Mouse (Mus musculus): ENCODE data around the gene Mns1. TPM values are rescaled to one million over a fixed set of nuclear protein-coding genes. Genes with fewer than 3 reads are reported as not detected.
"Not testable (repeated sequence)": the region's sequence is repeated elsewhere in the genome, so short reads cannot be mapped to it uniquely, and the experiment has no call there.

The Mns1 gene
- polyA plus RNA-seq, 1 experiment from 2014 or later = 33.6 TPM

DNA sequence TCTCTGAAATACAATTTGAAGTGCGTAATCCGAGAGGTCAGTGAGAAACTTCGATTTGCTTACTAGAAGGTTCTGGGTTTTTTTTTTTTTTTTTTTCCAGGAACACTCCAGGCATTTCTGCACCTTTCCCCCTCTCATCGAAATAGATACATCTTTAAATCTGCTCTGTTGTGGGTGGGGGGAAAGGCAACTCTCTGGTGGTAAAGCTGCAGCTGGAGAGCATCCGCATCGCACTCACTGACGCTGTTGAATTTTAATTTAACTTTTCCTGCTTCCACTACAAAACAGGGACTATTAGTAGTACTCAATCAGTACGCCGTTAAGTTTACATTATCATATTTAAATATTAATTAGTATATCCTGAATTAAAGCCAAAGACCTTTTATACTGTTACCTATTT lies 938 bp downstream of the Mns1 start:
- peak overlapping the region; percentile 76 for H3K27ac ChIP-seq
- H3K4me2 ChIP-seq = peak overlapping the region; percentile 92
- H3K36me3 ChIP-seq = peaks cover 11% of the 10 kb centered on the region; the same call in 1 of the 2 replicates
- H3K4me1 ChIP-seq = peaks cover 13% of the 10 kb centered on the region
- peak overlapping the region; percentile 55 for H3K9ac ChIP-seq
- ATAC-seq (replicated peaks; ENCODE audit: low FRiP score) = no peak
- H3K4me3 ChIP-seq (replicated peaks) = peak overlapping the region; percentile 73
- 2% methylated on average over 9 of the region's 9 CpGs for WGBS
- H3K9me3 ChIP-seq (replicated peaks) = no peaks in the 10 kb centered on the region
- 0 out of 2 replicates have a peak, but pooled peaks cover 3% of the 10 kb centered on the region for H3K27me3 ChIP-seq

DNA sequence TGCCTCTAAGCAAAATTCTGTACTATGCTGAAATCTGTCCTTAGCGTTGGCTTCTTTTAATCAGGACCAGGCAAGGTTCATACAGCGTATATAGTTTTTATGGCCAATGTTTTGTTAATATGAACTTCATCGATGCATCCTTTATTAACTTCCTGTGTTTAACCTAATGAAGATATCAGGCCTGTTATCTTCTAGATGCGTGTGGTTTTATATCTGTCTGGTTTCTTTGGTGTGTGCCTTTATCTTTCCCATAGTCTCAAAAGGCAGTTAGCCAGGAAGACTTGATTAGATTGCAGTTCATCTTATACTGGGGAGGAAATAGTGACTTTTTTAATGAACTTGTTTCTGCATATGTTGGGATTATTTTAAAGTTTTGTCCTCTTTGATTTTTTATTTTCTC lies 2.5 kb downstream of the Mns1 start:
- peaks cover 18% of the 10 kb centered on the region for H3K36me3 ChIP-seq
- H3K4me2 ChIP-seq = no peak overlapping the region
- no peak for ATAC-seq (replicated peaks; ENCODE audit: low FRiP score)
- H3K4me3 ChIP-seq (replicated peaks) = no peak overlapping the region
- H3K27me3 ChIP-seq = no peaks in the 10 kb centered on the region
- H3K9ac ChIP-seq = no peak overlapping the region
- 94% methylated on average over 4 of the region's 4 CpGs for WGBS
- peaks cover 13% of the 10 kb centered on the region for H3K4me1 ChIP-seq
- no peak overlapping the region for H3K27ac ChIP-seq
- H3K9me3 ChIP-seq (replicated peaks) = no peaks in the 10 kb centered on the region

DNA sequence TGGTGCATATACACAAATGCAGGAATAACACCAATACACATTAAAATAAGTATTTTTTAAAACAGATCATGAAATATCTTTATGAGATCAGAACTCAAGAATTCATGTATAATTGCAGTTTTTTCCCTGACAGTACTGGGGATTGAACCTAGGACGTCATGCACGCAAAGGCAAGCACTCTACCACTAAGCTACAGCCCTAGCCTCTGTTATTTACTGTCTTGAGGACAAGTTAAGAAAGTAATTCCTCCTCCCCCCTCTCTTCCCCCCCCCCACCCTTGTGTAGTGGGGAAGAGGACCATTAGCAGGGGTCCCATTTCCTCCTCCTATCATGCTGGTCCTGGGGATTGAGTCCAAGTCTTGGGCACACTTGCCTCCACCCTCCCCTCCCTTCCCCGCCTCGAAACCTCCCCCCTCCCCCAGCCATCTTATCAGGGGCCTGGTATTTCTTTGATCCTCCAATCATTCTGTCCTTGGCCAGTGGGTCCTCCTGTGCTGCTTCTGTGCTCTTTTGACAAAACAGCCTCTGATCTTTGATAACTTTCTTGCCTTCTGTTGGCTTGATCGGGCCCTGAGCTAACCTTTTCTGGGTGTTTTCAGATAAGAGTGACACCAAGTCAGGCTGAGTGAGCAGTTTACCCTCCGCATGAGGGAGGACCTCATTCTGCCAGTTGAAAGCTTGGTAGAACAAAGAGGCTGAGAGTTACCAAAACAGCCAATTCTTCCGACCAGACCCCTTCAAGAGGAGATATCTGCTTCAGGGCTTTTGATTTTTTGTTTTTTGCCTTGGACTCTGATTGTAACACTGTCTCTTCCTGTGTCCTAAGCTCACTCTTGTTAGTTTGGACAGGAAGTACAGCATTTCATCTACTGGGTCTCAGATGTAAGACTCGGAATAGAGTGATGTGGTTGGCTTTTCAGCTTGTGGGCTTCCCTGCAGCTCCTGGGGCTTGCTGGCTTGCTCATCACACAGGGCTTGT lies 3.4 kb downstream of the Mns1 start:
- no peak overlapping the region for H3K4me2 ChIP-seq
- WGBS = 74% methylated on average over 8 of the region's 8 CpGs
- no peaks in the 10 kb centered on the region for H3K9me3 ChIP-seq (replicated peaks)
- H3K9ac ChIP-seq = no peak overlapping the region
- H3K4me3 ChIP-seq (replicated peaks) = no peak overlapping the region
- H3K27me3 ChIP-seq = no peaks in the 10 kb centered on the region
- H3K27ac ChIP-seq = no peak overlapping the region
- peaks cover 27% of the 10 kb centered on the region for H3K36me3 ChIP-seq
- no peak for ATAC-seq (replicated peaks; ENCODE audit: low FRiP score)
- peaks cover 13% of the 10 kb centered on the region for H3K4me1 ChIP-seq

DNA sequence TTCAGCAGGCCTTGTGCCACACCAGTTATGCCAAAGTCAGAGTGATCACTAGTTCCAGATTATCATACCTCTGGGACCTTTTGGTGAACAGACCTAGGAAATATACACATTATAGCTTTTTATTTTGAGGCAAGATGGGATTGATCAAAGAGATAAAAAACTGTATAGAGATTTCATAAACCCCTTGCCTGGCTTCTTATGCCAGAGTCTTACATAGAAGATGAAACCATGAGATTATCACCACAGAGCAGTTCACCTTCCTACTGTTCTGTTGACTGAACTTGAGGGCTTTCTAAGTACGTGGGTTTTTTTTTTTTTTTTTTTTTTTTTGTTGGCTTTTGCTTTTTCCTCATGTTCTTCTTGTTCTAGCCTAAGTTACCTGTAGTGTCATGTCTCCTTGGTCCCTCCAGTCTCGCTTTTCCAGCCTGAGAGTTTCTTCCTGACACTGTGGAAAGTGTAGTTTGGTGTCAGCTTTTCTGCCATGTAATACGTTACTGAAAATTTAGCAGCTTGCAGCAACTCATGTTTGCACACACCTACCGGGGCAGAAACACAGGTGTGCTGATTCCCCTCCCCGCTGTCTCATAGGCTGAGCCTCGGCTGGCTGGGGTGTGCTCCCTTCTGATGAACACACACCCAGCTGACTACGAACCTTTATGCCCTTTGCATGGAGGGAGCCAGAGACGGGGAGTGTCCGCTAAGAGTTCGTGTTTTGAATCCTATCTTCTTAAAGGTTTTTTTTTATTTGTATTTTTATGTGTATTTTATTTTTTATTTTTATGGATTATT lies 4.3 kb downstream of the Mns1 start:
- Histone ChIP-seq H3K4me3 (replicated peaks) (no peak overlapping the region), H3K9ac (no peak overlapping the region), H3K27ac (no peak overlapping the region), H3K4me1 (peaks cover 13% of the 10 kb centered on the region), H3K27me3 (no peaks in the 10 kb centered on the region), H3K36me3 (peaks cover 35% of the 10 kb centered on the region), H3K4me2 (no peak overlapping the region), H3K9me3 (replicated peaks) (no peaks in the 10 kb centered on the region)
- 95% methylated on average over 10 of the region's 10 CpGs for WGBS
- no peak for ATAC-seq (replicated peaks; ENCODE audit: low FRiP score)

DNA sequence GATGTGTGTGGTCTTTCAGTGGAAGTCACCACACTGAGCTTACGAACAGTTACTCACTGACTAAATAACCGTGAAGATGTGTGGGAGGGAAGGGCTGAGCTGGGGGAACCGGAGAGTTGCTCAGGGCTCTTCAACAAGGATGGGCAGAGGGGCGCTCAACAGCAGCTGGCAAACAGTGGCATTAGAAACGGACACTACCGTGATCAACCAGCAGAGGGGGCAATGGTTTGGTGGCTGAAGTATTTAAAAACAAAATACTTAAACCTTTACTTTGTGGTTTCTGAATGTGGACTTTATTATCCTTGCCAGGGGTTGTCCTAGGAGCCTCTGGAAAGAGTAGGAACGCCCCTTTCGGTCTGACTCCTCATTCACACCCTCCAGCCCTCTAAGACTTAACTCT lies 10.2 kb downstream of the Mns1 start:
- 0 out of 2 replicates have a peak, but pooled peaks have one; percentile 36 for ATAC-seq (replicated peaks; ENCODE audit: low FRiP score)
- Histone ChIP-seq H3K27me3 (no peaks in the 10 kb centered on the region), H3K9me3 (replicated peaks) (no peaks in the 10 kb centered on the region), H3K27ac (no peak overlapping the region), H3K9ac (no peak overlapping the region), H3K36me3 (peaks cover 79% of the 10 kb centered on the region), H3K4me1 (no peaks in the 10 kb centered on the region), H3K4me3 (replicated peaks) (no peak overlapping the region), H3K4me2 (no peak overlapping the region)
- WGBS = 47% methylated on average over 8 of the region's 8 CpGs

DNA sequence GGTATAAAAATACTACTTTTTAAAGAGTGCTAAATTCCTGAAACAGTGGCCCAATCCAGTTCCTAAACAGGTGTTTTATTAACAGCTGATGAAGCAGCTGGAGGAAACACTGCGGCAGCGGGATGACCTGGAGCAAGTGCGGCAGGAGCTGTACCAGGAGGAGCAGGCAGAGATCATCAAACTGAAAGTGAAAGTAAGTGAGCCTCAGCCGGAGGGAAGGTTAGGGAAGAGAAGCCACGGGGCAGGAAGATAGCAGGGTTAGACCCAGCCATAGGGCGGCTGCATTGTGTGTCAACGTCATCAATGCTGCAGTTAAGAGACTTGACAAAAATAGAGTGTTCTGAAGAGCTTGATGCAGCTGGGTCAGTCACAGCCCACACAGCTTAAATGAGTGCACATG lies 11.6 kb downstream of the Mns1 start:
- Histone ChIP-seq H3K4me2 (no peak overlapping the region), H3K27ac (no peak overlapping the region), H3K9ac (no peak overlapping the region), H3K36me3 (peaks cover 81% of the 10 kb centered on the region), H3K4me3 (replicated peaks) (no peak overlapping the region), H3K9me3 (replicated peaks) (no peaks in the 10 kb centered on the region), H3K27me3 (no peaks in the 10 kb centered on the region), H3K4me1 (no peaks in the 10 kb centered on the region)
- WGBS = 80% methylated on average over 7 of the region's 7 CpGs
- no peak for ATAC-seq (replicated peaks; ENCODE audit: low FRiP score)

DNA sequence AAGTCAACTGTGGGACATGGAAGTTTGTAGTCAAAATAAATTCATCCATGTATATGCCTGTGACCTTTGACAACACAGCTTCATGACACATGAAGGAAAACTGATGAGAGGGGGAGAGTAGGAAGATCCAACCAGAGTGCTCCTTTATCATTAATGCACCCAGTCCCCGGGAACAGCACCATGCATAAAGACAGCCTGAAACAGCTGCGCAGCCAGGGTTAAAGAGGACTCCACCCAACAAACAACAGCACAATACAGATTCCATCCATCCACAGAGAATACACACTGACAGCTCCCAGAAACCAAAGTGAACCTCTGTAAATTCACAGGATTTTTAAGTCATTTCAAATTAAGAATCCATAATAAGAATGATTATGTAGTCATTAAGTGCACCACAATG lies 12.0 kb downstream of the Mns1 start:
- Histone ChIP-seq H3K9me3 (replicated peaks) (no peaks in the 10 kb centered on the region), H3K4me2 (no peak overlapping the region), H3K27ac (no peak overlapping the region), H3K36me3 (peaks cover 81% of the 10 kb centered on the region), H3K4me1 (no peaks in the 10 kb centered on the region), H3K4me3 (replicated peaks) (no peak overlapping the region), H3K27me3 (no peaks in the 10 kb centered on the region), H3K9ac (no peak overlapping the region)
- ATAC-seq (replicated peaks; ENCODE audit: low FRiP score) = no peak
- WGBS = 100% methylated on average over 2 of the region's 2 CpGs

DNA sequence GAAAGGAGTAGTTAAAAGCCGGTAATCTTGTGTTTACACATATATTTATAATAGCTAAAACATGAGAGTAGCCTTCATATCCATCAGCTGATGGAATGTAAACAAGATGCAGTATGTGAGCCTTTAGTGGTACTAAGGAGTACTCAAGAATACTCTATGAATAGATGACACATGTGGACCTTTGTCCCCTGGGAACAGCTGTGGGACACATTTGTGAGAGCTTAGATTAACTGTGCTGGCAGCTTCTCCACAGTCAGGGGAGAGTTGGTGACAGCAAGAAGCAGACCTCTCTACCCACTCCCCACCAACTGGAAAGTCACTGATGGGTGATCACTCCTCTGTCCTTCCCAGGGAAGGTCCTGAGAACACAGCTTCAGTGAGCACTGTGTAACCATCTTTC lies 12.6 kb downstream of the Mns1 start:
- Histone ChIP-seq H3K36me3 (peaks cover 82% of the 10 kb centered on the region), H3K9ac (no peak overlapping the region), H3K27me3 (no peaks in the 10 kb centered on the region), H3K4me2 (no peak overlapping the region), H3K4me1 (no peaks in the 10 kb centered on the region), H3K9me3 (replicated peaks) (no peaks in the 10 kb centered on the region), H3K27ac (no peak overlapping the region), H3K4me3 (replicated peaks) (no peak overlapping the region)
- ATAC-seq (replicated peaks; ENCODE audit: low FRiP score) = no peak
- whole genome bisulfite sequencing = 90% methylated on average over 1 of the region's 1 CpGs

DNA sequence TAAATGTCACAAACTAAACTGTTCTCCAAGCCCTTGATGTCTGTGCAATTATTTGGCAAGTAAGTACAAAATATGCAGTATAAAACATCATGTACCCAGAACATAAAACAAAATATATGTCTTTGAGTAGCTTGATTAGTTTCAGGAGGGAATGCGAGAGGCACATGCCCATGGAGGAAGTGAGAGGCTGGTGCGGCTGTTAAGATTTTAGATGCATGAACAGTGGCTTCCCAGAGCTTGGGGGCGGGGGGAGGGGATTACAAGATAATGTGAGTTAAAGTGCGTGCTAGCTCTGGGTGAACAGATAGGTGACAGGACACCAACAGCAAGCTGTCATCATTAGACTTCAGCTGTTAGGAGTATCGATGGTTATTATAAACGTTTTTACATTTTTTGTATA lies 13.3 kb downstream of the Mns1 start:
- no peak overlapping the region for H3K4me2 ChIP-seq
- 89% methylated on average over 6 of the region's 6 CpGs for WGBS
- H3K27me3 ChIP-seq = no peaks in the 10 kb centered on the region
- no peak overlapping the region for H3K4me3 ChIP-seq (replicated peaks)
- H3K36me3 ChIP-seq = peaks cover 75% of the 10 kb centered on the region
- no peaks in the 10 kb centered on the region for H3K9me3 ChIP-seq (replicated peaks)
- no peak overlapping the region for H3K9ac ChIP-seq
- no peak for ATAC-seq (replicated peaks; ENCODE audit: low FRiP score)
- H3K27ac ChIP-seq = no peak overlapping the region
- no peaks in the 10 kb centered on the region for H3K4me1 ChIP-seq

DNA sequence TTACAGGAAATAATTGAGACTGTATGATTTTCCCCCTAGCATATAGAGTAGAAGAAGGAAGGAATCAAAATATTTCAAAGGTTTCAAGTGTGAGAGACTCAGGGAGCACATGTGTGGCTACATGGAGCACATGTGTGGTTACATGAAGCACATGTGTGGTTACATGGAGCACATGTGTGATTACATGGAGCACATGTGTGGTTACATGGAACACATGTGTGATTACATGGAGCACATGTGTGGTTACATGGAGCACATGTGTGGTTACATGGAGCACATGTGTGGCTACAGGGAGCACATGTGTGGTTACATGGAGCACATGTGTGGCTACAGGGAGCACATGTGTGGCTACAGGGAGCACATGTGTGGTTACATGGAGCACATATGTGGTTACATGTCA lies 16.5 kb downstream of the Mns1 start:
- H3K36me3 ChIP-seq = peaks cover 76% of the 10 kb centered on the region
- H3K27me3 ChIP-seq; H3K4me2 ChIP-seq; H3K4me3 ChIP-seq (replicated peaks); H3K27ac ChIP-seq; H3K9ac ChIP-seq; ATAC-seq (replicated peaks; ENCODE audit: low FRiP score); H3K9me3 ChIP-seq (replicated peaks); H3K4me1 ChIP-seq: not testable (repeated sequence)

DNA sequence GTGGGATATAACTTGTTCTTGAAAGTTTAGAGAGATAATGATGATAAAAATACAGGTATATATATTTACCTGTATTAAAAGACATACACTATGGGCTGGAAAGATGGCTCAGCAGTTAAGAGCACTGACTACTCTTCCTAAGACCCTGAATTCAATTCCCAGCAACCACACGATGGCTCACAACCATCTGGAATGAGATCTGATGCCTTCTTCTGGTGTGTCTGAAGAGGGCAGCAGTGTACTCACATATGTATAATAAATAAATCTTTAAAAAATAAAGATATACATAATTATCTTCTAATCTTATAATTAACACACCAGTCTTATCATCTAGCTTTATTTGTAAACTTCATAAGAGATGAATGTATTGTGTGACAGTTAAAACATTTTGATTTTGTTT lies 18.6 kb downstream of the Mns1 start:
- Histone ChIP-seq H3K9ac (no peak overlapping the region), H3K36me3 (peaks cover 77% of the 10 kb centered on the region), H3K4me3 (replicated peaks) (no peak overlapping the region), H3K27me3 (no peaks in the 10 kb centered on the region), H3K9me3 (replicated peaks) (no peaks in the 10 kb centered on the region), H3K27ac (no peak overlapping the region), H3K4me2 (no peak overlapping the region), H3K4me1 (no peaks in the 10 kb centered on the region)
- WGBS = 55% methylated on average over 1 of the region's 1 CpGs
- no peak for ATAC-seq (replicated peaks; ENCODE audit: low FRiP score)

DNA sequence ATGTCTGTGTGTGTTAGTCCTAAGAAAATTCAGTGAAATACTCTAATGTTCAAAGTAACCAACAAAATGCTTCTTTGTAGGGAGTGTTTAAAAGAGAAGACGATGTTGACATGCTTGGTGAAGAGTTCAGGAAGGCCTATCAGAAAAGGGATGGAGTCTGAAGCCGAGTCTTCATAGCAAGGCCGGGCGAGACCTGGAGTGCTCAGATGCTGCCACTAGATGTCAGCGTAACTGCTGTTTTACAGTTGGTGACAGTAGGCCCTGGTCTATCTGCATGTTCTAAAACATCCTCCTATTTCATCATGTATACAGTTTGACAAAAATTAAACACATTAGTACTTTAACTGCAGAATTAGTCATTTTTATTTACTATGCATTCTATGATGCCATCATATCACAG lies 20.4 kb downstream of the Mns1 start:
- H3K9me3 ChIP-seq (replicated peaks) = no peaks in the 10 kb centered on the region
- 14% methylated on average over 5 of the region's 5 CpGs for WGBS
- peak; percentile 54; the same call in 1 of the 2 replicates for ATAC-seq (replicated peaks; ENCODE audit: low FRiP score)

More for the DNA sequence above, 20.4 kb downstream of the Mns1 start:
- H3K4me3 ChIP-seq (replicated peaks) = no peak overlapping the region
- H3K9ac ChIP-seq = no peak overlapping the region
- no peaks in the 10 kb centered on the region for H3K27me3 ChIP-seq
- no peak overlapping the region for H3K4me2 ChIP-seq
- no peaks in the 10 kb centered on the region for H3K4me1 ChIP-seq
- peaks cover 72% of the 10 kb centered on the region for H3K36me3 ChIP-seq
- no peak overlapping the region for H3K27ac ChIP-seq
